Mouse (Mus musculus) hindbrain, embryonic 12.5 days (tissue): Measurements from ENCODE around the gene Prr18. TPM values are rescaled to one million over a fixed set of nuclear protein-coding genes. Genes with fewer than 3 reads are reported as not detected.

ENCODE experiments used
- ATAC-seq: fragments of 200-750 bp; cut with Nextera tagmentation; 2 replicates; pipeline ENCODE4 v1.8.0; 2017; ENCODE audit warnings: moderate TSS enrichment; ENCODE audit not compliant: low FRiP score
- H3K27ac ChIP-seq: fragments of 300-500 bp; sonication (generic); 2 replicates; pipeline ENCODE4 v1.5.1; 2016; ENCODE audit warnings: mild to moderate bottlenecking
- H3K27me3 ChIP-seq: fragments of 300-500 bp; sonication (generic); 2 replicates; pipeline ENCODE4 v1.6.1; 2016; ENCODE audit warnings: mild to moderate bottlenecking
- H3K36me3 ChIP-seq: fragments of 300-500 bp; sonication (generic); 2 replicates; pipeline ENCODE4 v1.6.1; 2016; ENCODE audit warnings: mild to moderate bottlenecking
- H3K4me1 ChIP-seq: fragments of 300-500 bp; sonication (generic); 2 replicates; pipeline ENCODE4 v1.6.1; 2016
- H3K4me2 ChIP-seq: fragments of 300-500 bp; sonication (generic); replicated peaks from 2 replicates; pipeline ENCODE4 v1.6.1; 2016; ENCODE audit warnings: mild to moderate bottlenecking
- H3K4me3 ChIP-seq: fragments of 300-500 bp; sonication (generic); 2 replicates; pipeline ENCODE4 v1.5.1; 2016; ENCODE audit warnings: mild to moderate bottlenecking
- H3K9ac ChIP-seq: fragments of 300-500 bp; sonication (generic); 2 replicates; pipeline ENCODE4 v1.6.1; 2016; ENCODE audit warnings: mild to moderate bottlenecking, moderate library complexity
- H3K9me3 ChIP-seq: fragments of 300-500 bp; sonication (generic); replicated peaks from 2 replicates; pipeline ENCODE4 v1.6.1; 2016; ENCODE audit warnings: mild to moderate bottlenecking
- WGBS: fragments of 180-500 bp; shearing (Covaris S2); methylation state at CpG from one replicate; pipeline ENCODE4 v1.1.7; 2016; 5-methylcytosine and 5-hydroxymethylcytosine counted together
- polyA plus RNA-seq: library from polyadenylated mRNA; unstranded; fragments of >200 nt; fragmentation: Nextera tagmentation; extraction: Ambion mirVana; gene quantifications from 2 replicates; pipeline ENCODE4 v1.2.1, GENCODE M21; 2016

Gene Prr18
- polyA plus RNA-seq, 1 experiment from 2014 or later: 4.3 TPM

DNA sequence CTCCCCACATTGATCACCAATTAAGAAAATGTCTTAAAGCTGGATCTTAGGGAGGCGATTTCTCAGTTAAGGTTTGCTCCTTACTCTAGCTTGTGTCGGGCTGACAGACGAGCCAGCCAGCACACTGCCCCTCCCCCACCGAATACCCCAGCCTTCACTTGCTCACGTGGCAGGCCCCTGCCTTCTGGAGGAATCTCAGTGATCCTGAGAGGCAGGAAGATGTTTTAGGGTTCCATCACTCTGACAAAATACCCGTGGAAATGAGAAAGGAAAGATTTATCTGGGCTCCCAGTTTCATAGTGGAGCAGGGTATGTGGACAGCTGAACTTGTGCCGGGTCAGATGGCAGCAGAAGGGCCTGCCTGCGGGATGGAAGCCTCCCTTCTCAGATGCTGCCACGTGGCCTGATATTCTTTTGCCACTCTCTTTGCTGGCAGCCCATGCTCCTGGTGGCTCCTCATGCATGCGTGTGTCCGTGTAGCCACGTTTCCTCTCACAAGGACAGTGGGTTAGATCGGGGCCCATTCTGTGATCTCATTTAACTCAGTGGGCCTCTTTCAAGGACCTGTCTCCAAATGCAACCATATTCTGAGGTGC is 33.5 kb downstream of the Prr18 start:
- Histone ChIP-seq H3K27me3 (no peaks in the 10 kb centered on the region), H3K4me3 (no peak overlapping the region), H3K9ac (0 out of 2 replicates have a peak overlapping the region, but pooled peaks have one; percentile 27), H3K4me2 (peak overlapping the region; percentile 55; the same call in 1 of the 2 replicates), H3K9me3 (no peaks in the 10 kb centered on the region), H3K4me1 (peaks cover 67% of the 10 kb centered on the region), H3K36me3 (no peaks in the 10 kb centered on the region), H3K27ac (peak overlapping the region; percentile 98)
- ATAC-seq: no peak
- 20% methylated on average over 13 of the region's 13 CpGs for WGBS

- H3K36me3 ChIP-seq: no peaks in the 10 kb centered on the region
- peak; percentile 77 for ATAC-seq
- H3K4me1 ChIP-seq: peaks cover 65% of the 10 kb centered on the region
- no peaks in the 10 kb centered on the region for H3K27me3 ChIP-seq
- peak overlapping the region; percentile 32 for H3K4me3 ChIP-seq
- WGBS: 0% methylated on average over 7 of the region's 7 CpGs
- peak overlapping the region; percentile 55 for H3K4me2 ChIP-seq
- H3K27ac ChIP-seq: peak overlapping the region; percentile 98
- no peaks in the 10 kb centered on the region for H3K9me3 ChIP-seq
- H3K9ac ChIP-seq: peak overlapping the region; percentile 73
Measured at GRCm38 (mm10) chr17:8371834-8372233, 34.6 kb downstream of the Prr18 start.

GRCm38 (mm10) chr17:8372286-8373046 is 35.2 kb downstream of the Prr18 start:
- no peaks in the 10 kb centered on the region for H3K9me3 ChIP-seq
- ATAC-seq: peak; percentile 15; the same call in 1 of the 2 replicates
- peak overlapping the region; percentile 98 for H3K27ac ChIP-seq
- H3K4me3 ChIP-seq: peak overlapping the region; percentile 32
- H3K4me1 ChIP-seq: peaks cover 58% of the 10 kb centered on the region
- peak overlapping the region; percentile 55 for H3K4me2 ChIP-seq
- no peaks in the 10 kb centered on the region for H3K36me3 ChIP-seq
- H3K27me3 ChIP-seq: no peaks in the 10 kb centered on the region
- peak overlapping the region; percentile 73 for H3K9ac ChIP-seq
- 1% methylated on average over 18 of the region's 18 CpGs for WGBS

DNA sequence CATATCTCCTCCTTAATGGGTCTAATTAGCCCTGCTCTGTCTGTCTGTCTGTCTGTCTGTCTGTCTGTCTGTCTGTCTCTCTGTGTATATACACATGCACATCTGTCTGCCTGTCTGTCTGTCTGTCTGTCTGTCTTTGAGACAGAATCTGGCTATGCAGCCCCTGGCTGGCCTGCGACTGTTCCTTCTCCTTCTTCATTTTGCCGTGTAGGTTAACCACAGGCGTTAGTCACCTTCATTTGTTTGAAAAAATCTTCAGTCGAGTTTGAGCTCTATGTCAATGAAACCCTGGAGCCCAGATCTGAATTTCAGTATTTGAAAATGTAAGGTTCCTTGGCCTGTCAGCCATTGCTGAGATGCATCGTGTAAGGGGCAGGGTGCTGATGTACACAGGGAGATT is 40.0 kb downstream of the Prr18 start:
- H3K36me3 ChIP-seq: no peaks in the 10 kb centered on the region
- WGBS: 63% methylated on average over 5 of the region's 5 CpGs
- H3K4me3 ChIP-seq: no peak overlapping the region
- no peak overlapping the region for H3K9ac ChIP-seq
- H3K27me3 ChIP-seq: no peaks in the 10 kb centered on the region
- H3K4me2 ChIP-seq: no peak overlapping the region
- no peak for ATAC-seq
- H3K9me3 ChIP-seq: no peaks in the 10 kb centered on the region
- no peak overlapping the region for H3K27ac ChIP-seq
- H3K4me1 ChIP-seq: peaks cover 15% of the 10 kb centered on the region

DNA sequence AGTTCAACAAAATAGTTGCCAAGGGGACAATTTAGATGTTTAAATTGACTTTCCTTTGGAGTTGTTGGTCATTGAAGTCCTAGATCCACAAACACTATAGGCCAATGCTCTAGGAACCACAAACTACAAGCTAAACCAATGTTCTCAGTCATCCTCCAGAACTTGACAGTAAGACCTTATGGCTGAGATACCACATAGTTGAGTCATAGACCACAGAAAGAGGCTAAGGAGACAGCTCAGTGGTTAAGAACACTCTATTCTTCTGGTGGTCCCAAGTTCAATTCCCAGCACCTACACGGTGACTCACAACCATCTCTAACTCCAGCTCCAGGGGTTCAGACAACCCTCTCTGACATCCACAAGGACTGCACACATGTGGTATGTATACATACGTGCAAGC is 48.2 kb downstream of the Prr18 start:
- WGBS: 93% methylated on average over 2 of the region's 2 CpGs
- Histone ChIP-seq H3K9me3 (no peaks in the 10 kb centered on the region), H3K36me3 (no peaks in the 10 kb centered on the region), H3K4me2 (no peak overlapping the region), H3K4me3 (no peak overlapping the region), H3K27me3 (peaks cover 32% of the 10 kb centered on the region), H3K9ac (no peak overlapping the region), H3K27ac (no peak overlapping the region), H3K4me1 (peaks cover 13% of the 10 kb centered on the region)
- ATAC-seq: no peak

DNA sequence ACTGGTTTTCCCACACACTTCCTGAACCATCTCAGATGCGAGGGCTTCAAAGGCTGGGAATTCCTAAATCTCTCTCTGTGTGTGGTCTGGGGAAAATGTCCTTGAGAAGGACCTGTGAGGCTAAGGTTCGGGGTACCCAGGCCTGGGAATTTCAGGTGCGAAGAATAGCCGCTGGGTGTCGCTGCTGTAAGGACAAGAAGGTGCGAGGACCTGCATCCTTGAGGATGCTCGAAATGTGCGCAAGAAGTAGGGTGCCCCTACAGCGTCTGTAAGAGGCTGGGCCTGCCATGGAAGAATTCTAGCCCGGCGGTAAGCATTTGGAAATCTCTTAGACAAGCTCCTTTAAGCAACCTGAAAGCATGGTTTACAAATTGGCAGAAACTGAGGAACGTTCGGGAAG is 51.2 kb downstream of the Prr18 start:
- no peaks in the 10 kb centered on the region for H3K9me3 ChIP-seq
- no peak overlapping the region for H3K27ac ChIP-seq
- H3K4me1 ChIP-seq: peaks cover 13% of the 10 kb centered on the region
- ATAC-seq: no peak
- peak overlapping the region; percentile 47 for H3K4me2 ChIP-seq
- H3K36me3 ChIP-seq: no peaks in the 10 kb centered on the region
- peaks cover 46% of the 10 kb centered on the region for H3K27me3 ChIP-seq
- peak overlapping the region; percentile 25 for H3K4me3 ChIP-seq
- 3% methylated on average over 13 of the region's 13 CpGs for WGBS
- H3K9ac ChIP-seq: no peak overlapping the region

GRCm38 (mm10) chr17:8388990-8389789 is 51.9 kb downstream of the Prr18 start:
- Histone ChIP-seq H3K4me3 (peak overlapping the region; percentile 25), H3K9me3 (no peaks in the 10 kb centered on the region), H3K27me3 (peaks cover 46% of the 10 kb centered on the region), H3K4me1 (peaks cover 13% of the 10 kb centered on the region), H3K27ac (no peak overlapping the region), H3K4me2 (peak overlapping the region; percentile 47), H3K9ac (peak overlapping the region; percentile 24; the same call in 1 of the 2 replicates), H3K36me3 (no peaks in the 10 kb centered on the region)
- WGBS: 2% methylated on average over 28 of the region's 28 CpGs
- ATAC-seq: no peak

DNA sequence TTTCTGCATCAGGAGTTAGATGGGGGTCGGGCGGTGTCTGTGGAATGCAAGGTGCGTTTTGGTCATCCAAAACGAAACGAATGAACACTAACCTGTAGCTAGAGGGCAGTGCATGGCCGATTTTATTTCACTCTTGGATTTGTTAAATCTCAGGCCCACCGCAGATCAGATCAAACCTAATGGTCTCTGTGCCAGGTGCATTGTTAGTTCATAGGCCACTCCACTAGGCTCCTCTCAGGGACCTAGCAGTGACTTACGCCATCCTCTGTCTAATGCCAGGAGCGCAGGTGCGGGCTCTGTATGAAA is 52.5 kb downstream of the Prr18 start:
- Histone ChIP-seq H3K4me2 (peak overlapping the region; percentile 47), H3K27ac (no peak overlapping the region), H3K4me3 (peak overlapping the region; percentile 25; the same call in 1 of the 2 replicates), H3K9me3 (no peaks in the 10 kb centered on the region), H3K27me3 (peaks cover 46% of the 10 kb centered on the region), H3K9ac (no peak overlapping the region), H3K4me1 (peaks cover 13% of the 10 kb centered on the region), H3K36me3 (no peaks in the 10 kb centered on the region)
- 6% methylated on average over 10 of the region's 10 CpGs for WGBS
- ATAC-seq: no peak

GRCm38 (mm10) chr17:8390487-8390886 is 53.2 kb downstream of the Prr18 start:
- no peak overlapping the region for H3K9ac ChIP-seq
- no peaks in the 10 kb centered on the region for H3K36me3 ChIP-seq
- no peaks in the 10 kb centered on the region for H3K9me3 ChIP-seq
- H3K4me2 ChIP-seq: no peak overlapping the region
- WGBS: 56% methylated on average over 4 of the region's 4 CpGs
- H3K4me1 ChIP-seq: peaks cover 13% of the 10 kb centered on the region
- peaks cover 46% of the 10 kb centered on the region for H3K27me3 ChIP-seq
- no peak overlapping the region for H3K4me3 ChIP-seq
- H3K27ac ChIP-seq: no peak overlapping the region
- ATAC-seq: no peak

Other genes starting within 250 kb of the Prr18 start
- gene Gm49673, start 189.7 kb upstream of the Prr18 start, polyA plus RNA-seq: 0.18 TPM in 1 of 2 replicates, not detected in the other
- gene Rnaset2a, start 189.4 kb upstream of the Prr18 start, polyA plus RNA-seq: 16.5 and 21.6 TPM in 2 replicates
- gene Fgfr1op, start 172.0 kb upstream of the Prr18 start, polyA plus RNA-seq: 34.6 TPM in 2 replicates
- gene Ccr6, start 101.4 kb upstream of the Prr18 start, polyA plus RNA-seq: not detected in 2 replicates
- 134 and 138 TPM in 2 replicates for gene Mpc1, start 54.6 kb upstream of the Prr18 start, polyA plus RNA-seq
- 109 and 112 TPM in 2 replicates for gene Sft2d1, start 26.4 kb upstream of the Prr18 start, polyA plus RNA-seq
- 0.77 and 0.96 TPM in 2 replicates for gene T2, start 18.5 kb downstream of the Prr18 start, polyA plus RNA-seq
- 0.36 and 1.6 TPM in 2 replicates for gene T, start 97.0 kb downstream of the Prr18 start, polyA plus RNA-seq
- 12.4 and 13.9 TPM in 2 replicates for gene Pde10a, start 187.9 kb downstream of the Prr18 start, polyA plus RNA-seq
- not detected in 2 replicates for gene Gm17087, start 229.5 kb downstream of the Prr18 start, polyA plus RNA-seq